Mouse (Mus musculus): ENCODE measurements at regions not wholly inside any gene's neighbourhood (a gene's known extent, or its start where the extent isn't known, plus 50 kb on each side); places are given as distances from the start of the nearest gene placed in this dataset.
"Not testable (repeated sequence)": the region's sequence is repeated elsewhere in the genome, so short reads cannot be mapped to it uniquely, and the experiment has no call there.

DNA sequence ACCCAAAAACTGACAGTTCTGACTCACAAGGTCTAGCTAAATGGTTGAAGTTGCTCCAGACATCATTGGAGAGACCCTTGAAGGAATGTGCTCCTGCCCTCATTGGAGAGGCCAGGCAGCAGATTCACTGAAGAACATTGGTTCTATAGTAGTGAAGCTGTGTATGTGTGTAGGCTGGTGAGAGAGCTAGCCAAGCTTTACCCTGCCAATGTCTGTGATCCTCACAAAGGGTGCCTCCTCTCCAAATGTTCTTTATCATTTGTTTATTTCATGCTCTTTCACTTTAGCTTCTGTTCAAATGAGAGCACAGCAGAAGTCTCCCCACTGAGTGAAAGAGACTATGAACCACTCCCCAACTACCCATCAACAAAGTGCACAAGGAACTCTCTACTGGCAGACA, 195.6 kb upstream of the Ctso start:
- DNase-seq (ENCODE audit: low spot score in 2 of 2), result no peak

DNA sequence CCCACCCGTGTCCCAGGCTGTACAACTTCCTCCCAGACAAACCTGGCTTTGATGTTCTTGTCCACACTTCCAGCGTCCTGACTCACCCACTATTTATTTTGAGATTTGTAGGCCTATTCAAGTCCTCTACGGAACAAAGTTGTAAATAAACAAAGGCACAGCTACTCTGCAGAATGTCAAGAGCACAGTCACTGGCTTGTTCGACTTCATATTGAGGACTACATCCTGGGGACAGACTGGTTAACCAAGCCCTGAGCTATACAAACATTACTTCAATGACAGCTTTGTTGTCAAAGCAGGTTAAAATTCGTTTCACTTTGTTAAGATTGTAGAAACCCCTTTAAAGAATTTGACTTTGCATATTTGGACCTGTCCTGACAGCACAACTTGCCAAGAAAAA, 190.3 kb upstream of the Ctso start:
- no peak for DNase-seq (ENCODE audit: low spot score in 2 of 2)

DNA sequence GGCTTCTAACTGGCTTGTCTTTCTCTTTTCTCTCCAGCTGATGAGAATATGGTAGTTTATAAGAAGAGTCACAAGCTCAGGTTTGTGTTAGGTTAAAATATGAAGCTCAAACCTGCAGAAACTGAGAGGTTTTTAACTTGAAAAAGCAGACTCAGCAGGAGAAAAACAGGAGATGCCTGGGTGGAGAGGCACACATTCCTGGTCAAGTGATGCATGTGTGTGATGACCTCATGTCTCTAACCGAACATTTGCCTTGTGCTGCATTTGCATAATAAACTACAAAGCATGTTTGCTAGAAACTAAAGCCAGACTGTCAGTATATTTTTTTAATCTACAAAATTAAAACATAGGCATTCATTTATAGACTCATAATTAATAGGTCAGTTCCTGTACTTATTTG, 182.2 kb upstream of the Ctso start:
- no peak for DNase-seq (ENCODE audit: low spot score in 2 of 2)

DNA sequence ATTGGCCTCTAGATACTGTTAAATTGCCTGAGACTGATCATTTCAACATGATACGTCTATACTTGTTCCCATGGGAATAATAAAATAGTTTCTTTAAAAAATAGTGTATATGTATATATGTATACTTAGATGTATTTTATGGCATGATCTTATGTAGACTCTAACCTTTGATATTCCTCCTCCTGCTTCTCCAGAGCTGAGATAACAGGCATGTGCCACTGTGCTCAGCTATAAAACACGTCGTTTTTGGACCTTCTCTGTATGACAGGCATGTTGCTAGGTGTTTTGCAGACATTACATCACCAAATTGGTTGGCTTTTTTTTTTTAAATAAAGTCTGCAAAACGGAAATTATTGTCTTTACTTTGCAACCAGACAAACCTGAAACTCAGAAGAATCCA, 179.4 kb upstream of the Ctso start:
- DNase-seq (ENCODE audit: low spot score in 2 of 2), result no peak

DNA sequence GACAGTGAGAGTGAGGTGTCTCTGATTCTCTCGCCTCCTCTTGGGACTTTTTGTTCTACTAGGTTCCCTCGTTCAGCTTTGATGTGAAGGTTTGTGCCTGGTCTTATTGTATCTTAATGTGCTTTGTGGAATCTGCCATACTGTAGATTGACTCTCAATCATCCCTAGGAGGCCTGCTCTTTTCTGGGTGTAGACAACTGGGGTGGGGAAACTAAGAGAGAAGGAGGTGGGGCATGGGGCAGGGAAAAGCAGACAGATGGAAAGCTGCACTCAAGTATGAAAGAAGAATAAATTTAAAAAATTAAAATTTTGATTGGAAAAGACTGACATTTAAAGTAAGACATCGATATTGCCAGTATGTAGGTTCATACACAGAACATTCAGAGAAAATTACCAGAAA, 172.0 kb upstream of the Ctso start:
- DNase-seq (ENCODE audit: low spot score in 2 of 2), result no peak

DNA sequence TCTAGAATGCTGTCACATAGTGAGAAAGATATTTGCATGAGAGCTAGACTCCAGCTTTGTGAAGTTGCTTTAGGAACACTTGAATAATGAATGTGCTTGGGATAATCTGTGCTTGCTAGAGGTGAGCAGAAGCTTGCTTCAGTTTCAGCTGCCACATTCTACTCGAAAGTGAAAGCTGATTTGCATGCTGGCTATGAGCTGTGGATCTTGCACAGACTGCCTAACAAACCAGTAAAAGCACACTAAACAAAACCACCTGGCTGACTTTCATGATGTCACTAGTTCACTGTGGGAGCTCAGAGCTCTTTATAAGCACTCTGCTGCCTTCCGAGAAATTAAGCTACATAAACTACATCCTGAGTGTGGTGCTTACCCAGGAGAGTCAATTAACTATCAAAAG, 171.5 kb upstream of the Ctso start:
- DNase-seq (ENCODE audit: low spot score in 2 of 2), result no peak

DNA sequence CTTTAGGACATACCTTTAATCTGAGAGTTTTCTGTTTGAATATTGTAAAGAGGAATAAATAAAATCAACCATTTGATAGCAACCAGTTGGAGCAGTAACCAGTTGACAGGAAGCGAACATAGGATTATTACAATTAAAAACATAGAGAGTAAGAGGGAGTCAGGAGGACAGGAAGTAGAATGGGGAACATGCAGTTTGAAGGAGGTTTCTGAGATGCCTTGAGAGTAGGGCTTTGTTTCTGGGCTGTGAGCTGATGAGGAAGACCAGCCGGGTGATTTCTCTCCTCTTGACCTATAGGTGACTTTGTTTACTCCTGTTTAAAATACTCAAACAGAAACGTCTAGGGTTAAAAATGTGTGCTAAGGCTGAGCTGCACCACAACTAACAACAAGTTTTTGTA, 160.6 kb upstream of the Ctso start:
- DNase-seq (ENCODE audit: low spot score in 2 of 2), result no peak

DNA sequence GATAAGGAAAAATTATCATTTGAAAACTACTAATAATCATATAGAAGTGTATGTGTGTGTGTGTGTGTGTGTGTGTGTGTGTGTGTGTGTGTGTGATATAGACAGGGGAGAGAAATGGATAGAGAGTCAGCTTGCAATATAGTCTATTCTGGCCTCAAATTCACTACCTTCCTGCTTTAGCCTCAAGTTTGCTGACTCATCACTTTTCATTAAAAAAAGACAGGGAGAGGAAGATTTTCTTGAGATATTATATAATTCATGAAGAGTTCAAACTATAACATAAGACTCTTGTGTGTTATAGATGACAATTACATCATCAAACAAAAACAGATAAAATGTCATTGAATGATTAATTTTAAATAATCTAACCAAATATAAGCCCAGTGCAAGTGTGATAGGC, 159.4 kb upstream of the Ctso start:
- no peak for DNase-seq (ENCODE audit: low spot score in 2 of 2)

DNA sequence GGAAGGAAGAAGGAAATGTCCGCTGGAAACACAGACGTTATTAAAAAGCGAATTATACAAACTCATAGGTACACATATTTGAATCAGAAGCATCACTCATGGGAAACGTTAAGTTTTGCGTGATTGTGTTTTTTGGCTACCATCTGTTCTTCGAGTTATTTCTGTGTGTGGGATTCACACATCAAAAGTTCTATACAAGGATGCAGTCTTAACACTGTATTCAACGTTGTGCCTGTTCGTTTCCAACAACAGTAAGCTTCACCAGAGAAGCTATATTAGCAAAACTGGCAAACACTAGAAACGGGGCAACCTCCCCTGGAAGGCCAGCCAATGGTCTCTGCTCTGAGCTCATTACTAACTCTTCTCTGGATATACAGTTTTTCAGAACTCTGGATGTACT, 150.3 kb upstream of the Ctso start:
- no peak for DNase-seq (ENCODE audit: low spot score in 2 of 2)

DNA sequence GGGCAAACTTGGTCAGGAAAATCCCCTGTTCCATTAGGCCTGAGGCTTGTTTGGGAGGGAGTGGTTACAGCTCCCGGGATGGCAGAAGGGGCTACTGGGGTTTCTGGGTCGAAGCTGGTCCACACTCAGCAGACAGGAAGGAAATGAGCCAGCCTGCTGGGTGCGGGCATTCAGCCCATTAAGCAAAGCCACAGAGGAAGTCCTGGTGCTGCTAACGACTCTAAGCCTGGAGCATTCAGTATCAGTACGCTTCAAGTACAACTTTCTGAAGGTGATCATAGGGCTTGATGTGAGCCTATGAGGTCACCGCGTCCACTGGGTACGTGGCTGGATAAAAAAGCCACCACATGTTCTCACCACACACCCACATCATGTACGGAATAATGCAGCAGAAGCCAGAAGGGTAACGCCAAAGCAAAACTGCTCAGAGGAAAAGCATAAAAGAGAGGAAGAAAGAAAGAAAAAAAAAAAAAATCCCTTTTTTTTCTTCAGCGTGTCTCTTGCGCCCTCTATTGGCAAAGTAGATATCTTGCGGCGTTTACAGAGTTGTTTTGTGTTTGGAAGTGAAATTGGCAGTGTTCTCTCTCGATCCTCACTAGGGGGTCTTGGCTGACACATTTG, 149.4 kb upstream of the Ctso start:
- DNase-seq (ENCODE audit: low spot score in 2 of 2), result peak; percentile 23 to 54

DNA sequence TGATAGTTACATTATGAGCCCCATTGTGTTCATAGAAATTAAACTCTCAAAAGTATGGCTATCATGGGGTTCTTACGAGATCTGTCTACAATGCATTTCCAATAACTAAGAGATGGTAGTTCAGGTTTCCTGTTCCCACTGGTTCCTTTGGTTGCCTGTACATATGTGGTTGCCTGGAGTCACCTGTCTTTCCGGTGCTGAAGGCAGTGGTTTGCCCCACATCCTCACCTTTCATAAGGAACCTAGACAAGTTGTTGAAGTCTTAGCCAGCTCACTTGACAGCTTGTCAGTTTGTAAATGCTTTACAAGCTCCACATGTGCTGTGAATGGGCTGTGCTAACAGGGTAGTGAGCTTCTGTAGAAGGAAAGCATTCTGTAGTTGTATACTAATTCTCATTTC, 143.5 kb upstream of the Ctso start:
- no peak for DNase-seq (ENCODE audit: low spot score in 2 of 2)

DNA sequence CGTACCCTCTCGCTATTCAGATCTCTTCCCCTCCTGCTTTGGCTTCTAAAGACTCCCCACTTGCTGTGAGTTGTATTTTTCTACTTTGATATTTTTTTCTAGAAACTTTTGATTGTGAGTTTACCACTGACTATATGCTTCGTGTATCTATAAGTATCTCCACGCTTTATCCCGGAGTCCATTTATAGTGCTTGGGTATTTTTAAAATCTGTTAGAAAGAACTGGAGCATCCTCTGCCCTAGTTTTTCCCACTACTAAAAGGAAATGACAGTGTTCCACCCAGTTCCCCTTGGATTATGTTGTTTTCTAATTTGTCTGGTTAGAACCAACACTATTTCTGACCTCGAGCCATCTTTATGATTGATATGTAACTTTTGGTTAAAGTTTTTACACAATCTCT, 142.7 kb upstream of the Ctso start:
- DNase-seq (ENCODE audit: low spot score in 2 of 2), result no peak

DNA sequence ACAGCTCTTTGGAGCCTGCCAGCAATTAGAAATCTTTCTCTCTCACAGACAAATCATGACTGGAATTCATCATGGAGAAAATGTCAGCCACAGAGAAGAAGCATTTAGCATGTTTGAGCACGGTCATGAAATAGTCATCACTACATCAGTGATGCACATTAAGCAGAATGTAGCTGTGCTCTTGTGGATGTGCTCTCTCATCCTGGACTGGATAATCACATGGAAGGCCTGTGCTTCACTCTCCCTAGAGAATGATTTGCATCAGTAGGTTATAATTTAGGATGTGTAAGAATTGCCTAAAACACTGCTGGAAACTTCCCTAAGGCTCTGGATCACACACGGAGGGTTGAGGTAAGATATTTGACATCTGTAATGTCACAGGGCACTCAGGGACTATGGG, 130.3 kb upstream of the Ctso start:
- DNase-seq (ENCODE audit: low spot score in 2 of 2), result no peak

DNA sequence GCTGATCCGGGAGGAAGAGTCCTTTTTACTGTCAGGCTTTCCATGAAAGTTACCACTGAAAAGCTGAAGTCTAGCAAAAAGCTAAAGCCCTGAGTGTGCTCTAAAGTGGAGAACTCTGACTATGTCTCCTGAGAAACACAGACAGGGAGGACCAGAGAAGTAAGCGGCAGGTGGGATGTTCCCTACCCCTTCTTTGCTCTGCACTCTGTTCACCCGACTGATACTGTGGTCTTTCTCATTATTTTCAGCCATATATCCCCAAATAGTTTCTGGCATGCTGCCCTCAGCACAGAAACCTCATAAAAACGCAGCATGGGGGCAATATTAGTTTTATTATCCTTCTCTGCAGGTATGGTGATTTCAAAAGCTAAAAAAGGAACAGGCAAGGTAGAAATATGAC, 126.7 kb upstream of the Ctso start:
- DNase-seq (ENCODE audit: low spot score in 2 of 2), result no peak

DNA sequence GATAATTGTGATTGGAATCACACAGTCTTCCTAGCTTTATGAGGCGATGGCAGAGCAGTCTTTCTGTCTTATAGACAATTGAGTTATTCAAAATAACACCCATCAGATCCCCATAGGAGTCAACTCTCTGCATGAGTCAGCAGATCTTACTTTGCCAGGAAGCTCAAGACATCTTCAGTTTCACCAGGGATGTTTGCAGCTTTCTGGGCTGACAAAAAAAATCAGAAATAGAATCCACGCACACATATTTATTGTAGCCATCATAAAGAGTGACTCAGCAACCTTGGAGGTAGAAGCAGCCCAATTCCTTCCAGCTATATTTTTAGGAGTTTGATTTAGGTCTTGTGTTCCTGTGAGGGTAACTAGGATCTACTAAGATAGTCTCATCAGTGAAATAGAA, 122.8 kb upstream of the Ctso start:
- DNase-seq (ENCODE audit: low spot score in 2 of 2), result no peak

DNA sequence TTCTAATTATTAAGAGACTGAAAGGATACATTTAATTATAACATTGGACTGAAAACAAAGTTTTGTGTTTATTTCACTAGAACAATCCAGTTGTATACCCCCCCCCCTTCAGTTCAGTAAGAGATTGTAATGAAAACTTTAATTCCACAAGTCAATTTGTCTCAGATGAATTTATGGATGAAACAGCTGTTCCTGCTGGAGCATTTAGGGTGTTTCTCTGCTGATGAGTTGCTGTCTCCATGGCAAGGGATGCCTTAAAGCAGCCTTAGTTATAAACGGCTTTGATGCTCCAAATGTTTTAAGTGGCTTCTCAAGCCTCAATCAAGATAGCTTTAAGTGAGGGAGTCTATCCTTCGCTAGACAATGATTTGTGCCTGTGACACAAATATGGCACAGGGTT, 112.1 kb upstream of the Ctso start:
- no peak for DNase-seq (ENCODE audit: low spot score in 2 of 2)

DNA sequence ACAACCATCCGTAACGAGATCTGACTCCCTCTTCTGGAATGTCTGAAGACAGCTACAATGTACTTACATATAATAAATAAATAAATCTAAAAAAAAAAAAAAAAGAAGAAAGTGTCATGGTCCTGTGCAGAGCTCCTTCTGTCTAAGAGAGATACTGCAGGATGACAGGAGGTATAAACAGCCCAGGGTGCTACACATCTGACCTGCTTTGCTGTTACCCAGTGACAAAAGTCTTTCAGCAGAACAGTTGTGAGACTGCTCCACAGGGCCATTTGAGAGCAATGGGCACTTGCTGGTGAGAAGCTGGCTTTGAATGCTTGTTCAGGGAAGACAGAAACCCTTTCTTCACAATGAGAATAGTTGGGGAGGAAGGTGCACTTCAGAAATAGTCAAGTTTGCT, 102.9 kb upstream of the Ctso start:
- no peak for DNase-seq (ENCODE audit: low spot score in 2 of 2)

DNA sequence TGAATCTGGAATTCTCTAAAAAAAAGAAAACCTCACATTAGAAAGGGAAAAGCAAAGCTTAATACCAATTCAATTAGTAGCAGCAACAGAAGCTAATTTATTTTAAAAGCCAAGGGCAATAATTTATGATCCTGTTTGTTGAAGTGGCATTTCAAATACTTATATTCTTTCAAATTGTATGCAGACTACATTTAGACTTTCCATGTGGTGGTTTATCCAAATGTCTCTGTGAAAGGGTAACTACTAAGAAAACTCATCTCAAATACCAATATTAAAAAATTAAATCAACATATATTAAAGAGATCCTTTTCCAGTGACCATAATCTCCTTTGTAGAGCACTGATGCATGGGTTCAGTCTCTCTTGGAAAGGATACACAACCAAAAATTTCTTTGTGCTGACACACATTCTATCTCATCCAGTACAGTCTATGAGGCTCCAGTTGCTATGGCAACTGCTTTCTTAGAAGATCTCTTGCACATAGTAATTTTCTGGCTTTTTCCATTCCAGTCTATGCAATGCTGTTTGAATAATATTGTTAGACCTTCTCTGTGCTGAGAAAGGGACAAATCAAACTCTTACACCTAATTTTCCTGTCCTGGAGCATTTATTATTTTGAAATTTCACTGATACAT, 102.3 kb upstream of the Ctso start:
- no peak for DNase-seq (ENCODE audit: low spot score in 2 of 2)

DNA sequence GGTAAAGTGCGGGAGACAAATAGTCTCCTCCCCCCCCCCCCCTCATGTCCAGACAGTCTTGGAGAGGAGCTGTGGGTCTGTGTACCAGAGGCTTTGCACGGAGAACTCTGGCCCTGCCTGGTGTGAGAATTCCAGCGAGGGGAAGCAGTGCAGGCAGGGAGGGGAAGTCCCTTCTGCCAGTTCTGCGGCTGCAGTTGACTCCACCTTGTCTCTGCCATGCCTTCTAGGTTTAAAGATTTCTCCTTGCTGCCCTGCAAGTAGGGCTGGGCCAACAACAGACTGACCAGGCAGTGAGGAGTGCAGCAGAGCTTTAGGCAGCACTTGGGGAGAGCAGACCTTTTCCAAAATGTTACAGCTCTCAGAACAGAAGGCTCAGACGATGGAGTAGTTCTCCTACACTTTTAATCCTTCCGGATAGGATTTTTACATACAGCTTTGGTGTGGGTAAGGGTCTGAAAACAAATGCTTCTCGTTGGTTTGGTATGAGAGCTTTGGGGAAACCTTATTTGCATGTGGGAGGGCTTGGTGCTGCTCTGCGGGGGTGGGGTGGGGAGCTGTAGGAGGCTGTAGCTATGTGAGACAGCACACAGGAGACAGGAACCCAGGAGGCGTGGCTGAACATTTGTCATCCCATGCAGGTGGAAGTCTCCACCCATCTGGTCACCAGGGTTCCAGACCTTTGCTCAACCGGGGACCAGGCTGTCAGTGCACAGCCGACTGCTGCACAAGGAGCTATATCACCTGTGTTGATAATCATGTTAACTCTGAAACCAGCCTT, 96.8 kb upstream of the Ctso start:
- DNase-seq (ENCODE audit: low spot score in 2 of 2), result no peak

DNA sequence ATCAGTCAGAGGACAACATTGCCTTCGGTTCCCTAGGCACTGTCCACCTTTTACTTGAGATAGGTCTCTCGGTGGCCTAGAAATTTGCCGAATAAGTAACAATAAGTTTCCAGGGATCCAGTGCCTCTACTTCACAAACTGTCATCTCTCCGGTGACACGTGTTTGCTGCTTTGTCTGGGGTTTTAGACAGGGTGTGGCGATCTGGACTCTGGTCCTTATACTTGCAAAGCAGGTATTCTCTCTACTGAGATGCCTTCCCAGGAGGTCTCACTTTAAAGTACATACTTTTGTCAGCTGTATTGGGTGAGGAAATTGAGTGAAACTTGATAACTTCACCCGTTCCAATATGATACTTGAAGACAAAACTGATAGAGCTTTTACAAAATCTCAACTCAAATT, 95.9 kb upstream of the Ctso start:
- DNase-seq (ENCODE audit: low spot score in 2 of 2), result no peak

DNA sequence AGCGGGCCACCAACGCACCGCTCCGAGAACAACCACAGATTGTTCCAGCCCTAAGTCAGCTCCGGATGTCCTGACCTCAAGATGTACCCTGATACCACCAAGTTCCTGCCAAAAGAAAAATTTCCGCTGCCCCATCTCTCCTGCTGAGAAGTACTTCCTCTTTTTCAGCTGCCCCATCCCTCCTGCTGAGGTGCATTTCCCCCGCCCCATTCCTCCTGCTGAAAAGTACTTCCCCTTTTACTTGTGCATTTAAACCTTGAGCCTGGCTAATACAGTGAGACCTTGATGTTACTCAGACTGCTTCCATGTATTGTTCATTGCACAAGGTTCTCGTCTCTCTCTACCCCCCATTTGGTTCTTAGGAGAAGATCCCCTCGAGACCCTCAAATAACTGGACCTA, 94.3 kb upstream of the Ctso start:
- not testable (repeated sequence) for DNase-seq (ENCODE audit: low spot score in 2 of 2)

DNA sequence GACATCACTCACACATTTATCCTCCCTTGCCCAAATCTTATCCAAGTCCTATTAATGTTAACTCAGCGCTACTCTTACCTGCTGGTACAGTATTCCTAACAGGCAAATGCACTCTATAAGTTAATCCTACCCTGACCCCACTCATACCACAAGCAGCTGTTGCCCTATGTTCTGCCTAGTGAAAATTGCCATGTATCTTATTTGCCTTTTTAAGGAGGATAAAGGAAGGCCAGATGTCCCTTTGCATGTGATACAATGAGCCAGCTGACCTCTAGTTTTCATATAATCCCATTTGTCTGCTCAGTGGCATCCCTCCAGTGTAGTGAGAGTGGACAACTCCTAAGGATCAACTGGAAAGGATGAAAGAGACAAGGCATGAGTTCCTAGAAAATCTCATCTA, 67.9 kb upstream of the Ctso start:
- no peak for DNase-seq (ENCODE audit: low spot score in 2 of 2)

All from frontal cortex, postnatal 14 days (tissue).